Mouse (Mus musculus): Measurements from ENCODE around the gene Mpl.

DNA sequence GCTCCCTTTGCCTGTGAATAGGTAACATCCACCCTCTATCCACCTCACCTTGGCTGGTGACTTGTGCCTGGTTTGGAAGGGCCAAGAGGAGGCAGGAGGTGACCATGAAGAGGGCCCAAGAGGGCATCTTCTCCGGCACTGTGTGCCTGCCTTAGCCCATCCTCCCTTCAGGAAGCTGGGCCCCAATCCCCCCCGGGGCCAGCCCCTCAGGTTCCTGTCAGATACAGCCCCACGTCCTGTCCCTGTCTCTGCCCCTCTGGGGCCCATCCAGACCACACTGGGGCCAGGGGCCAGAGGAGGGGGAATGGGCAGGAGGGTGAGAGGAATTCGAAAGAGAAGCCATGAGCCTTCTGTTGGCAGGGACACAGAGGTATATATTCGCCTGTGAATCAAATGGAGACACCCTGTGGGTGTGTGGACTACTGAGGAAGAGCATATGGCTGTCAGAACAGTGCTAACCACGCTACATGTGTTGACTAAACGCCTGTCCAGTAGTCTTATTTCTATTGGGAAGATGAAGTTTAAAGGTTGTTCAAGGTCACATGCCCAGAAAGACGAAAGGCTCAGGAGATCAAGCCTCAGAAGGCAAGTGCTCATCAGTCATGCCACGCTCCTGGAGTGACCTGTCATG lies at the start of gene Mpl:
- TF ChIP-seq POLR2A (IDR thresholded peaks at IDR 0.05; ENCODE audit: insufficient read length, low read depth), result no peak
- no peak for TF ChIP-seq E2F4 (IDR thresholded peaks at IDR 0.05; ENCODE audit: insufficient read depth)
- no peak for TF ChIP-seq TCF3 (IDR thresholded peaks at IDR 0.05; ENCODE audit: insufficient read length, low read depth)
- no peak for TF ChIP-seq USF1 (IDR thresholded peaks at IDR 0.05; ENCODE audit: low read depth)
- TF ChIP-seq CEBPB (IDR thresholded peaks at IDR 0.05; ENCODE audit: insufficient read depth, poor library complexity, severe bottlenecking), result no peak
- no peak for TF ChIP-seq POLR2AphosphoS2 (IDR thresholded peaks at IDR 0.05; ENCODE audit: insufficient read length, low read depth)
- TF ChIP-seq SRF (IDR thresholded peaks at IDR 0.05; ENCODE audit: control insufficient read depth, insufficient read length, low read depth), result no peak
- no peak for TF ChIP-seq TCF12 (IDR thresholded peaks at IDR 0.05; ENCODE audit: insufficient read depth, poor library complexity, severe bottlenecking)

Data from myocyte (in vitro differentiated cells).